Mouse (Mus musculus) c-Kit-positive CD71-positive TER-119-positive erythroid progenitor cells, embryonic 14.5 days (primary cell): ENCODE measurements at regions not wholly inside any gene's neighbourhood (a gene's known extent, or its start where the extent isn't known, plus 50 kb on each side); places are given as distances from the start of the nearest gene placed in this dataset.
"Not testable (repeated sequence)": the region's sequence is repeated elsewhere in the genome, so short reads cannot be mapped to it uniquely, and the experiment has no call there.

Source experiments
- DNase-seq: peaks from one replicate; pipeline ENCODE4 v3.0.0-alpha.2; 2013; ENCODE audit warnings: low spot score

DNA sequence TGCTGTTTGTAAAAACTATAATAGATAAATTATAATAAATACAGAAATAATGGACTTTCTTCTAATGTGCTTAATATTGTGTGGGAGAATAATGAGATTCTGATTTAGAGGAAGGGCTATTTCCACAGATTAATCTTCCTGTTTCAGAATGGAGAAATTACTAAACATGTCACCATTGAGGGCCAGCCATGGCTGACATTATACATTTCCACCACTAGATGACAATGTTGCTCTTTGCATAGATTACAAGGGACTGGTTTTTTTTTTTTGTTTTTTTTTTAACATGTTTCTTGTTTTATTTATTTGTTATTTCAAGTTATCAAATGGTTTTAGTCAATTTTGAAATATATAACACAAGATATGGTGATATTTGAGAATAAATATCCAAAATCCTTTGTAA lies 435.6 kb upstream of the Klhl1 start:
- DNase-seq = no peak

DNA sequence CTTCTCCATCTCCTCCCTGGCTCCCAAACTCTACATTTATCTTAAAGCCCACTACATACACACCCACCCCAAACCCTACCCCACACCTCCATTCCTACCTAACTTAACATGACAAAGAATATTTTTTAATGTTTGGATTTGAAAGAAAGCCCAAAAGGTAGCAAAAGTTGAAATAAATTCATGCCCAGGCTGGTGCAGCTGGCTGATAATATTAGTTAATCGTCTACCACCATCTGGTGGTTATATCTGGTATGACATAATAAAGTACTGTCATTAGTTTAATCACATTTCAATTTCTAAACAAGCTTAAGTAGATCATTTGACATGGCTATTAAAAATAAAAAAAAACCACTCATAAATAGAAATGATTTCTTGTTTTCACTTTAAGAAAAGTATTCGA lies 389.8 kb upstream of the Klhl1 start:
- DNase-seq = peak; percentile 20

DNA sequence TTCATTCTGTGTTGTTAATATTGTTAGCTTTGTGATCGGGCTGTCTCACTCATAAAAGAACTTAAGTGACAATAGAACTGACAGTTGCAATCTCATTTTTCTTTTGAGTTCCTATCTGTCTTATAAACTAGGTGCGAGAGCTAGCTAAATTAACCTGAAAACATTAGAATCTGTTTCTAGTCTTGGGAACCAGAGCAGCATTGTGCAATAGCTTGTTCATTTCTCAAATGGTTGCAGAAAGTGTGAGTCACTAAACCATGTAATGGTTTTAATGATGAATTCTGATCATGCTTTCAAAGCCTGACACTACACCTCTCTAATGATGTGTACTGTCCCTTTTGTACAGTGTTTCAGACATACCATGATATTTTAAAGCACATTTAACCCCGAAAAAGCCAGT lies 360.8 kb upstream of the Klhl1 start:
- DNase-seq = no peak

DNA sequence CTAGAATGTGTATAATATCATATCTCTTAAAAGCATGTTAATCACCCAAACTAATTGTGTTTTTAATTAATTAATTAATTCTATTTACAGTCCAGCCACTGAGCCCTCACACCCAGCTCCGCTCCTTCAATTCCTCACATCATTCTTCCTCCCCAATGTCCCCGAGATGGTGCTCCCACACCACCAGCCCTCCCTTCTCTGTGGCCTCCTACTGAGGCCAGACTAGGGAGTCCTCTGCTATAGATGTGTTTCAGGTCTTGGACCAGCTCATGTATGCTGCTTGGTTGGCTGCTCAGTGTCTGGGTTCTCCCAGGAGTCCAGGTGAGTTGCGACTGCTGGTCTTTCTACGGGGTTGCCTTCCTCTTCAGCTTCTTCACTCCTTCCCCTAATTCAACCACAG lies 353.1 kb upstream of the Klhl1 start:
- no peak for DNase-seq

DNA sequence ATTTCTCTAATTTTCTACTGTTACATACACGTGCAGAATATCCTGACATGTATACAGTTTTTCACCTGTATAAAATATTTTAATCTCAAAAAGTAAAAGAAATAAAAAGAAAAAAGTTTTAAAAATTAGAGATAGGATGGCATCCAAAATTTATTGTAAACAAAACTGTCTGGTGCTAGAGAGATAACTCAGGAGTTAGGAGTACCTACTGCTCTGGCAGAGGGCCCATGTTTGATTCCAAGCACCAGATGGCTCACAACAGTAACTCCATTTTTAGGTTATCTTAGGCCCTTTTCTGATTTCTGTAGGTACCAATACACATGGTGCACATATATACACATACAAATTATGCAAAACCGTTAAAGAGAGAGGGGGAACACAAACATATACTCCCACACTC lies 320.0 kb upstream of the Klhl1 start:
- no peak for DNase-seq

DNA sequence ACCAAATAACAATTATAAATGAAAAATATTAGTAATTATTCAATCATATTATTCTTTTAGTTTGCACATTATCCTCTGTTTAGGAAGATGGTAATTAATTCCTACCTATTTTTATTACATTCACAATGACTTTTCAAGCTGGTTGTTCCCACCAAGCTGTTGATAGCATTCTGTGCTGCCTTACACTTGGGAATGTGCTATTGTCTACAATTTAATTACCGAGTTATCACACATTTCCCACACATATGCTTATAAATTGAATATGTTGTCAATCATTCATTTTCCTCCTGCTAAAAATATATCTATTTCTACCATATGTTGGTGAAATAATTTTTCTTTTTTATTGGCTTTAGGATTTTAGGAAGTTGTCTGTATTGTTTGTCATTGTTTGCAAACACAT lies 306.2 kb upstream of the Klhl1 start:
- DNase-seq = no peak

DNA sequence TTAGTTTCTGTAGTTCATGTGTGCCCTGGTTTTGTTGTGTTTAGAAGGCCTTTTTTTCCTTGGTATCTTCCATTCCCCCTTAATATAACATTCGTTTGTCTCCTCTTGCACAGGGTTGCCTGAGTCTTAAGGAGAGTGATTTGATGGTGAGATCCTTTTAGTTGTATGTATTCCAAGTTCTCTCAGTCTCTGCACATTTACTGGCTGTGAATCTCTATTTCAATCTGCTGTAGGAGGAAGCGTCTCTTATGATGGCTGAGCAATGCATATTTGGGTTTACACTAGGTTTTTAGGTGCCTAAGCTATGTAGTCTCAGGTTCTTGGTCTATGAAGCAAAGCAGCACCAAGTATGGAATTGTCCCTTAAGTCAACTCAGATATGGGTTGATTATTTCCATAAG lies 296.8 kb upstream of the Klhl1 start:
- no peak for DNase-seq

DNA sequence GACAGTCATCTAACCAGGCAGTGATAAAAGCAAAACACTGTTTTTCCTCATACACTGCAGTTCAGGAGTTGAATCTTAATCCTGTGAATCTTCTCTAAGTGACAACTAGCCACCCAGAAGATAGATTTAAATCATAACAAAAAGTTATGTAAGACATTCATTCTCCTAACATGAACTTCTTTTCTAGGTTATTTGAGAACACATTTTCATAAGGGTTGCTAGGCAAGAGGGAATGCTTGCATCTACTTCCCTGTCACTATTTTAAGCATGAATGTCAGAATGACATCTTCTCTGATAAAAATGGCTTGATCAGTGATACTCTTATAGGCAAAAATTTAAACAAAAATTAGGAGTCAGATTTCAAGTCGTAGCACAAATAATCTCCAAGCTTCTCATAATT lies 286.4 kb upstream of the Klhl1 start:
- no peak for DNase-seq

DNA sequence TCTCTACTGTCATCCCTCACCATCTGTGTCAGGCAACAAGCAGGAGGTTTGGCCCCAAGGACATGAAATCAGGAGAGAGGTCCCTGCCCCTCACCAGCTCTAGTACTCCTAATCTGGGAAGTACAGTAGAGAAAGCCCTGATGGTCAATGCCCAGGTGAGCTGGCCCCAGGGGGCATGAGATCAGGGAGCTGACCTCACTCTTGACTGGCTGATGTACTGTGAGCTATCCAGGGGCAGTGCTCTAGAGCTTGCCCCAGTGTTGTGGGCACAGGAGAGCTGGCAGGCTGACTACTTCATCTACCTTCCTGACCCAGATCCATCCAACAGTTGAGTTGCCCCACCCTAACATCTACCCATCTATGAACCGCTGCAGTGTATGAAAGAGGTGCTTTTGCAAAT lies 275.9 kb upstream of the Klhl1 start:
- no peak for DNase-seq

DNA sequence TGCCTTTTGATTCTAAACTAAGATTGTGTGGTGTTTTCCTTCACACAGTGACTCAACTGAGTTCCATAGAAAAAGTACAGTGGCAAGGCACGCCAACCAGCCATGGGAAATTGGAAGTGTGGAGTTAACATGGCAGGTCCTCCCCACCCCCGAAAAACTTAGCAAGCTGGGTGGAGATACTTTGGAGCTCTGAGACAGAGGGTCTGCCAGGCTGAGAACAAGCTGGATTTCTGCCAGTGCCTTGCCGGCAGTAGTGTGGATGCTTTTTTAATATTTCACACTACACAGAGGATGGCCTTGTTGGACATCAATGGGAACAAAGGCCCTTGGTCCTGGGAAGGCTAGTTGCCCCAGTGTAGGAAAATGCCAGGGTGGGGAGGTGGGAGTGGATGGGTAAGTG lies 269.0 kb upstream of the Klhl1 start:
- DNase-seq = no peak

DNA sequence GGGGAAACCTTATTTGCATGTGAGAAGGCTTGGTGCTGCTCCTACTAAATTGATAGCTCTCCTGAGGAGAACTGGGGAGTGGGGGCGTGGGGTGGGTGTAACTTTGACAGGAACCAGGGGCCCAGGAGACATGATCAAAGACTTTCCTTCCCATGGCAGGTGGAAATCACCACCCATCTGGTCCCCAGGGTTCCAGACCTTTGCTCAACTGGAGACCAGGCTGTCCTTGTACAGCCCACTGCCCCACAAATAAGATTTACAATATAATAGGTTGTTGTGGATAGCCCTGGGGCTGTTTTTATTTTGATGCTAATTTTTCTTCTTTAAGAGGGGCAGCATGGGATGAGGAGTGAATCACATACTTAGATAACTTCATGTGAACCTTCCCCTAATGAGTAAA lies 268.4 kb upstream of the Klhl1 start:
- DNase-seq = no peak

DNA sequence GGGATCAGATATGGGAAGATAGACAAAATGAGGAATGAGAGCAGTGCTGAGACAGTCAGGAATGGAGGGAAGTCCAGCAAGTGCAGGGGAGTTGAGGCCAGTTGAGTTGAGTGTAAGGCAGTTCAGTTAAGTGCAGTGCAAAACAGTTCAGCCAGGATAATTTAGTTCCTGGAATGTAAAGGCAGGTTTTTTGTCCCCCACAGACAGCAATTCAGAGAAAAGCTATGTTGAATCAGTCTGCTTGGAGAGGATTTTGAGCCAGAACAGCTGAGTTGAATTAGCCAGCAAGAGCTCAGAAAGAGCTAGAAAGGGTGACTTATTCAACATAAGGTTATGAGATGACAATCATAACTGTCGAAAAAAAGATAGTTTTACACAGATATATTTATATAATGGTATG lies 256.9 kb upstream of the Klhl1 start:
- no peak for DNase-seq

DNA sequence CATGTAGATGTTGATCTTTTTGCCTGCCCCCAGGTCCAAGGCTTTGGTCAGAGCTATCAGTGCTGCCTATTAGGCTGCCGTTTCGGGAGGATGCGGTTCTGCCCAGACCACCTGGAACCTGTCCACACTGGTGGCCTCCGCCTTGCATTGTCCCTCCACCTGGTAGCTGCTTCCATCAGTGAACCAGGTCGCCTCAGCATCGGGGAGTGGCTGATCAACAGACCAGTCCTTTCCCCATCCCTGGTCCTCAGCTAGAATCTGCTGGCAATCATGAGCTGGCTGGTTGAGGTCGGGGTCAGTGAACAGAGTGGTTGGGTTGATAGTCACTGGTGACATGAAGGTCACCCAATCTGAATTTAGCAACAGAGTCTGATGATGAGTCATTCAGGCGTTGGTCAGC lies 241.7 kb upstream of the Klhl1 start:
- no peak for DNase-seq

DNA sequence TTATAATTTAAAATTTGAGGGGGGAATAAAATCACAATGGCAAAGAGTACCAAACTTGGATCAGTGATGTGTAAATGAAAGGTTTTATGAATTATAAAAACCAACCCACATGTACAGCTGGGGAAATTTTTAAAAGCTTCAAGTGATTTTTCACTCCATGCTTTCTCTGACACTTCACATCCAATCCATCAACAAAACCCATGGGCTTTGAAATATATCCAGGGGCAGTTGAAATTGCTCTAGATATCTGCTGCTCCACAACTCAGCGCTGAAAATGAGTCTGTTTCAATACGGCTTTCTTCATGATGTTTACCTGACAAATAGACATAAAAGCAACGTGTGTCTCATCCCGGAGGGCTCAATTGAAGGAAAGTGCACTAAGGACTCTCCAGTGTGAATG lies 214.3 kb upstream of the Klhl1 start:
- DNase-seq = no peak

DNA sequence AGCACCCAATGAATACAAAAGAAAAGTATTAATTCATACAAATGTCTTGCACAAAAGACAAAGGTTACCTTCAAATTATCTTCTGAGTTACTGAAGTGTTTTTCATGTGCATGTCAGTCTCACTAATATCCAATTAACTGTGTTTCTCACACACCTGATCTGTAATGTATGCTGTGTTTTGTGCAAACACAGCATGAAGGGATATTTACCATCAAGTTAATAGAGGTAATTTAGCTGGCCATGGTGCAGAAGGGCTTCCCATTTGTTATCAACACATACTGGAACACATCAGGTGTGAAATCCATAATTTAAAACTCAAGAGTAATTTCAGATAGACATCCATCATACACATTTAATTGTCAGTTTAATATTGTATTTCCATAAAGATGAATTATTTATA lies 178.2 kb upstream of the Klhl1 start:
- no peak for DNase-seq

DNA sequence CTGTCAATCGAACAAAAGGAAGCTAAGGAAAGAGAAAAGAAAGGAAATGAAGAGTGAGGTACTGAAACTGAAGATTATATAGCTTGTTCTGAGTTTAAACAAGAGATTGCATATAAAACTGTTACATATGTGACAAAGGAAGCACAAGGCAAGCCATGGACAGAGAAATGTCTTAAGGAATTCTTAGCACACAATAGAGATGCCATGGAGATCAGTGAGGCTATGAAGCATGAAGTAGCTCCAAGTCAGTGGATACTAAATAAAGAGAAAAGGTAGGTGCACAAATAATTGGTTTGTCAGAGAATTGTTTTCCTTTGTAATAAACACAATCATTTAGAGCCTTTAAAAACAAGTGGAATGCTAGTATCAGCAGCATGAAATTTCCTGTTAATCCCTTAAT lies 172.0 kb upstream of the Klhl1 start:
- DNase-seq = no peak

DNA sequence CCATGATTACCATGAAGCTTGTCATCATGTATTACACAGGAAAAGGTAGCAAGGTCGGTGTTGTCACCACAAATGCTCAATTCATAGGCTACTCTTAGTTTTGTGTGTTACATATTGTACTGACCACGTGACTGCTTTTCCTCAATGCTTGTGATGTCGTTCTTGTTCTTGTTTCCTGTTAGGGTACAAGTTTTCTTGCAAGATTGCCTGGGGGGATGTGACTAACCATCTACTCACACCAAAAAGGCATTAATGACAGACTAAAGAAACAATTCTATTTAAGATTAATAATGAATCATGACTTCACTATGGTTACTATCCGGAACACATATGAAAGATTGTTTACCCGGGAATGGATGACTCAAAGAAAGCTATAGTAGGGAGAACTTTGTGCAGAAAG lies 165.0 kb upstream of the Klhl1 start:
- DNase-seq = no peak

DNA sequence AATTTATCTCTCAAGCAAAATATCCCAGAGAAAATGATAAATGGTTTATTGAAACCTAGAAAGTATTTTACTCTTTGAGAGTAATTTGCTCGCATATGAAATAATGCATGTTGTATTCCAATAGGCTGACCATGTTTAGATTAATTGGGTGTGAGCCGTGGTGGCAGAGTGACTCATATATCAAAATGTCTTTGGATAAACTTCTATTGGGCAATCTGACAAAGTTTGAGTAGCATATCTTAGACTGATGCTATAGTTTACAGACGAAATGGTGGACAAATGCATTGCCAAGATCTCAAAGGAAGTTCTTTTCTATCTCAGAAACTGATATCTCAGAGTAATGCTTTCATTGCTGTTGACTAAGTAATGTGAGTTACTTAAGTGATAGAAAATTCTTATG lies 162.8 kb upstream of the Klhl1 start:
- DNase-seq = no peak

DNA sequence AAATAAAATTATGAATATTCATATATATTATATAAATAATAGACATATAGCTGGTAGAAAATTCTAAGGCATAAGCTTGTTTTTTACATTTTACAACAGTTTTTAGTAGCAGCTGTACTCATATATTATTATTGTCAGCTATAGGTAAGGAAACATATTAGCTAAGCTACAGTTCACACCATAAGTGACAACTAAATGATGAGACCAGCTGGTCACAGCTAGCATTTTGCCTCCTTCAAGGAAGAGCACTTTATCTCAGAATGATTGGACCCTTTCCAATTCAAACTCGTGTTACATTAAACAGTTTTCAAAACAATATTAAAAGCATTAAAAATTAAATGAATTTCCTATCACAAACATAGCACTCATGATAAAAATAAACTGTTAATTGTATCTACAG lies 157.3 kb upstream of the Klhl1 start:
- no peak for DNase-seq

DNA sequence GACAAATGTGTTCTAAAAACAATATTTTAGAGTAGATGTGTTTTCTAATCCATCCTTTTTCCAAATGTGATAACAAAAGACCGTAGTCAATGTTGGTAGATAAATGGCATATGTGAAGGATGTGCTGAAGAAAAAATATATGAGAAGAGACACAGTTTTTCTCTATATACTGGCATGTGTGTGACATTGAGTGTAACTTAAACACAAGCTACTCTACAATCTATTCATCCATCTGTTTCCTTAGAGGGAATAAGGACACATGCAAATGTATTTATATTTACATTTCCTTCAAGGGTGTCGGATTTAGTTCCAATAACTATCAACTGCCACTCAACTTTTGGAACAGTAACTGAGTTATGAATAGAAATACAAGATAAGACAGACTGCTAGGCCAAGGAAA lies 149.7 kb upstream of the Klhl1 start:
- no peak for DNase-seq

DNA sequence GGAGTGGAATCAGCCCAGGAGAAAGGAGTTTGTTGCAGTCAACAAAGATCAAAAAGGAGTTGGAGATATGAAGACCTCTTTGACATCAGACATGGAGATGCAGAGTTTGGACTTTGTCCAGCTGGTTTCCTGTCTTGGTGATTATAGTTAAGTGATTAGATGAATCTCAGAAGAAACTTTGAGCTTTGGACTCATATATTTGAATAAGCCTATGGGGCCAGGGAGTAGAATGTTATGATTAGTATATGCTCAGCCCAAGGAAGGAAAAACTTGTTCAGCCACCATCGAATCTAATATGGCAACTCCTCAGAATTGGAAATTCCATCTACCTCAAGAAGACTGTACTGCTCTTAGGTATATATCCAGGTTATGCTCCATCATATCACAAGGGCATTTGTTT lies 137.6 kb upstream of the Klhl1 start:
- no peak for DNase-seq

DNA sequence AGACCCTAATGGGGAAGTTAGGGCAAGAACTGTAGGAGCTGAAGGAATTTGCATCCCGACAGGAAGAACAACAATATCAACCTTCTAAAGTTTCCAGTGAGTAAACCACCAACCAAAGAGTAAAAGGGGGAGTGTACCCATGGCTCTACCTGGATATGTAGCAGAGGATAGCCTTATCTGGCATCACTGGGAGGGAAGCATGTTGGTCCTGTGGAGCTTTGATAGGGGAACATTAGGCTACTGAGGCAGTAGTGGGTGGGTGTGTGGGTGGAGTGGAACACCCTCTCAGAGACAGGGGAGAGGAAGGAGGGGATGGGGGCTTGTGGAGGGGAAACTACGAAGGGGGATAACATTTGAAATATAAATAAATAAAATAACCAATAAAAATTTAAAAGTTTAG lies 111.4 kb upstream of the Klhl1 start:
- peak; percentile 21 for DNase-seq

DNA sequence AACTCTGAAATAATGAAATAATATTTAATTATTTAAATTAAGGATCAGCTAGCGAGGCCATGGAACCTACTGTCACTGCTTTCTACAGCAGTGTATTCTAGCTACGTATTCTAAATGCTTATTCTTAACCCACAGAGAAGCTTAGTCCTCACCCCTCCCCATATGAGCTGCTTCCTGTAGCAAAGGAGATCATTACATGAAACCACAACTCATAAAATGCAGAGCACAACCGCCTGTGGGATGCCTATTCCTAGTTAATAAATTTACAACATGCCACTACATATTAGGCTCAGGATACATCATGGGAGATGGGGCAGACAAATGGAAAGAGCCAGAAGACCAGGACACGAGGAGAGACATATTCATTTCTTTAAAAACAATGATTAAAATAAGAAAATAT lies 87.8 kb upstream of the Klhl1 start:
- no peak for DNase-seq

DNA sequence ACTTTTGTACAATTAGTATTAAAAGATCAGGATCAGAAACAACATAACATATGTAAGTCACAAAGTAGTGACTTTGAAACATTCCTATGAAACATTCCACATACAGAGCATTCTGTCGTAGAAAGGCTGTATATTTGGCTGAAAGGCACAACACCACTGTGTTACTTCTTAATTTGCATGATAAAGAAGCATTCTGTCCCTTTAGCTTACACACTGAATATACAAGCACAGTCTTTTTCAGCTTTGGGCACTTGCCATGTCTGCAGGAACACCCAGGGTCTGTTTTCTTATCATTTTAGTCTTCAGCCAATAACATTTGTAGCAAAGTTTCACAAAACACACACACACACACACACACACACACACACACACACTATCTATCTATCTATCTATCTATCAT lies 82.2 kb upstream of the Klhl1 start:
- DNase-seq = not testable (repeated sequence)

DNA sequence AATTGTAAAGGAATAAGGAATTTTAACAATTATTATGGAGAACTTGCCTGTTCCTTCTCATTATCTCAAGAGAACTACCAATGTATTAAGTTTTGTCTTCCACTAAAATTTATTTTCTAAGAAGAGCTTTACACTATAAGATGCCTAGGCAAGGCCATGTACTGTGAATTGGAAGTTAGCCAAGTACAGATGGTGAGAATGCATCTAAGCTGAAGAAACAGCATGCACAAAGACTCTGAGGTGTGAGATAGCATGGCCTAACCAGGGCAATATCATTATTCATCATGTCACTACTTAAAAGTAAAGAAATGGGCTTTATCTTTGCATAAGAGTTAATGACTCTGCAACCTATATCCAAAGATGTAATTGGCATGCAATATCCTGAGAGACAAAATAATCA lies 73.1 kb upstream of the Klhl1 start:
- no peak for DNase-seq
